Mouse (Mus musculus): ENCODE results near the gene Sh3rf1. TPM values are rescaled to one million over a fixed set of nuclear protein-coding genes. Genes with fewer than 3 reads are reported as not detected.

The Sh3rf1 gene
- polyA plus RNA-seq, 1 experiment: 8.2 TPM

- DNase-seq (ENCODE audit: low read depth, low spot score): no peak
- WGBS: 76% methylated on average over 10 of the region's 10 CpGs
These were observed 55.4 kb downstream of the Sh3rf1 start for GRCm38 (mm10) chr8:61279030-61279429.

GRCm38 (mm10) chr8:61282303-61283168, 58.9 kb downstream of the Sh3rf1 start:
- WGBS: 76% methylated on average over 10 of the region's 10 CpGs

GRCm38 (mm10) chr8:61283169-61284081, 59.8 kb downstream of the Sh3rf1 start:
- no peak for DNase-seq (ENCODE audit: low read depth, low spot score)

More at GRCm38 (mm10) chr8:61282303-61283168, 58.9 kb downstream of the Sh3rf1 start:
- DNase-seq (ENCODE audit: low read depth, low spot score): no peak

GRCm38 (mm10) chr8:61285896-61286295, 62.2 kb downstream of the Sh3rf1 start:
- 45% methylated on average over 7 of the region's 7 CpGs for WGBS
- DNase-seq (ENCODE audit: low read depth, low spot score): no peak

More at GRCm38 (mm10) chr8:61283169-61284081, 59.8 kb downstream of the Sh3rf1 start:
- 25% methylated on average over 12 of the region's 12 CpGs for WGBS

- no peak for DNase-seq (ENCODE audit: low read depth, low spot score)
- WGBS: 74% methylated on average over 7 of the region's 7 CpGs
These were observed 62.7 kb downstream of the Sh3rf1 start for GRCm38 (mm10) chr8:61286394-61286793.

GRCm38 (mm10) chr8:61286795-61287385, 63.2 kb downstream of the Sh3rf1 start:
- 73% methylated on average over 14 of the region's 14 CpGs for WGBS
- no peak for DNase-seq (ENCODE audit: low read depth, low spot score)

GRCm38 (mm10) chr8:61288006-61288566, 64.4 kb downstream of the Sh3rf1 start:
- 76% methylated on average over 11 of the region's 11 CpGs for WGBS
- DNase-seq (ENCODE audit: low read depth, low spot score): no peak

GRCm38 (mm10) chr8:61288676-61289075, 65.0 kb downstream of the Sh3rf1 start:
- 45% methylated on average over 7 of the region's 7 CpGs for WGBS
- no peak for DNase-seq (ENCODE audit: low read depth, low spot score)

- 96% methylated on average over 4 of the region's 4 CpGs for WGBS
- DNase-seq (ENCODE audit: low read depth, low spot score): no peak
These were observed 71.4 kb downstream of the Sh3rf1 start for GRCm38 (mm10) chr8:61295040-61295439.

- no peak for DNase-seq (ENCODE audit: low read depth, low spot score)
- 93% methylated on average over 12 of the region's 12 CpGs for WGBS
These were observed 71.8 kb downstream of the Sh3rf1 start for GRCm38 (mm10) chr8:61295441-61295840.

GRCm38 (mm10) chr8:61298828-61299227, 75.2 kb downstream of the Sh3rf1 start:
- no peak for DNase-seq (ENCODE audit: low read depth, low spot score)
- 69% methylated on average over 4 of the region's 4 CpGs for WGBS

- 79% methylated on average over 18 of the region's 18 CpGs for WGBS
- DNase-seq (ENCODE audit: low read depth, low spot score): no peak
These were observed 77.8 kb downstream of the Sh3rf1 start for GRCm38 (mm10) chr8:61301298-61302028.

- WGBS: 66% methylated on average over 5 of the region's 5 CpGs
These were observed 78.3 kb downstream of the Sh3rf1 start for GRCm38 (mm10) chr8:61302029-61302368.

GRCm38 (mm10) chr8:61305451-61306070, 81.9 kb downstream of the Sh3rf1 start:
- WGBS: 82% methylated on average over 7 of the region's 7 CpGs
- no peak for DNase-seq (ENCODE audit: low read depth, low spot score)

More at GRCm38 (mm10) chr8:61302029-61302368, 78.3 kb downstream of the Sh3rf1 start:
- no peak for DNase-seq (ENCODE audit: low read depth, low spot score)

GRCm38 (mm10) chr8:61306501-61307112, 82.9 kb downstream of the Sh3rf1 start:
- 71% methylated on average over 4 of the region's 4 CpGs for WGBS
- no peak for DNase-seq (ENCODE audit: low read depth, low spot score)

GRCm38 (mm10) chr8:61308896-61309295, 85.2 kb downstream of the Sh3rf1 start:
- DNase-seq (ENCODE audit: low read depth, low spot score): no peak

GRCm38 (mm10) chr8:61309530-61310402, 86.1 kb downstream of the Sh3rf1 start:
- DNase-seq (ENCODE audit: low read depth, low spot score): no peak
- 51% methylated on average over 20 of the region's 20 CpGs for WGBS
